ENCODE assay signal across 10 mouse cellular contexts in genomic region chr6:94225832-94226231, GRCm38 (mm10). TPM values are rescaled to one million over a fixed set of nuclear protein-coding genes. Genes with fewer than 3 reads are reported as not detected.
DNase-seq lines count a peak whose midpoint lies in the region; ATAC-seq lines count a peak whose summit lies in the region.
"Had no signal": no experiment of that assay in that cellular context is flagged by ENCODE, and none has a peak within 500 bp of the region (broad histone marks: within the 10 kb centered on the region; RNA-seq: fewer than 3 reads in every experiment).

No protein-coding gene starts in this region.

- peak overlapping the region; percentile 13; the same call in 1 of the 2 replicates for H3K27ac ChIP-seq in heart, embryonic 10.5 days
- H3K27ac ChIP-seq: forebrain, embryonic 10.5 days; midbrain, embryonic 12.5 days had no signal

- no peaks in the 10 kb centered on the region for H3K36me3 ChIP-seq in heart, embryonic 10.5 days
- H3K36me3 ChIP-seq: forebrain, embryonic 10.5 days; midbrain, embryonic 12.5 days had no signal

- ATAC-seq in megakaryocyte-erythroid progenitor cell, adult 5-6 weeks (replicated peaks; ENCODE audit: low FRiP score, low TSS enrichment, poor library complexity, severe bottlenecking): no peak

- DNase-seq in gastrocnemius, postnatal 25 days: peak; percentile 12
- DNase-seq in gastrocnemius, postnatal 4 days (ENCODE audit: low spot score in 2 of 2): no peak
- DNase-seq in NIH3T3 (ENCODE audit: low read depth): peak; percentile 83
- no peak for DNase-seq in heart, embryonic 10.5 days (ENCODE audit: low spot score)
- peak; percentile 62 to 80 for DNase-seq in left cerebral cortex, postnatal 14 days (ENCODE audit: low spot score in 2 of 2)
- no peak for DNase-seq in retina, embryonic 14.5 days (ENCODE audit: low spot score)
- no peak for DNase-seq in spleen, postnatal 36 days (ENCODE audit: low spot score in 2 of 2)

- no peaks in the 10 kb centered on the region for H3K9me3 ChIP-seq in heart, embryonic 10.5 days
- H3K9me3 ChIP-seq: forebrain, embryonic 10.5 days; midbrain, embryonic 12.5 days had no signal

- H3K27me3 ChIP-seq in heart, embryonic 10.5 days (ENCODE audit: insufficient read depth, poor library complexity, severe bottlenecking): no peaks in the 10 kb centered on the region
- H3K27me3 ChIP-seq: midbrain, embryonic 12.5 days had no signal

- WGBS in heart, embryonic 10.5 days: 51% methylated on average over 3 of the region's 3 CpGs

- H3K4me1 ChIP-seq in heart, embryonic 10.5 days: peaks cover 76% of the 10 kb centered on the region

- intact Hi-C loops in left cerebral cortex, postnatal 14 days (cut with DNase I): no loop called here

- no peak overlapping the region for H3K4me3 ChIP-seq in heart, embryonic 10.5 days
- H3K4me3 ChIP-seq: forebrain, embryonic 10.5 days; midbrain, embryonic 12.5 days had no signal

RNA-seq across cellular contexts. Expression of gene Magi1, which starts 57.9 kb away (rescaled TPM):
- 1 to 10 TPM; 3.5 to 3.9 TPM for total RNA-seq in gastrocnemius, postnatal 25 days (2021)
- 10 to 100 TPM; 13.2 to 16.6 TPM for total RNA-seq in gastrocnemius, postnatal 4 days (2021)
- polyA plus RNA-seq in heart, embryonic 10.5 days (2016; fragmentation: Nextera tagmentation; extraction: Ambion mirVana): 10.0 and 10.5 TPM in 2 replicates
- 10 to 100 TPM; 80.0 to 80.2 TPM for total RNA-seq in left cerebral cortex, postnatal 14 days (2021)
- 0.54 and 0.57 TPM in 2 replicates for total RNA-seq in megakaryocyte-erythroid progenitor cell, adult 5-6 weeks (2014; fragmentation: Nextera tagmentation)
- total RNA-seq in megakaryocyte-erythroid progenitor cell, adult 5-6 weeks (2017): 0.15 and 0.28 TPM in 2 replicates

Comparison
In these comparisons a context has a peak if more than half of its experiments do, and no peak if none do; other contexts are left out.
1. DNase-seq: peak in gastrocnemius, postnatal 25 days (single experiment), NIH3T3 (single experiment) and left cerebral cortex, postnatal 14 days (2 of 2); none in gastrocnemius, postnatal 4 days (0 of 2), heart, embryonic 10.5 days (single experiment), retina, embryonic 14.5 days (single experiment) and spleen, postnatal 36 days (0 of 2).
2. RNA of gene Magi1, which starts 57.9 kb away (total RNA-seq): 80.0 to 80.2 TPM in left cerebral cortex, postnatal 14 days; 13.2 to 16.6 TPM in gastrocnemius, postnatal 4 days, 3.5 to 3.9 TPM in gastrocnemius, postnatal 25 days and 0.15 to 0.57 TPM in megakaryocyte-erythroid progenitor cell, adult 5-6 weeks; every median in the first group is over 4 times any median in the second.